Mouse (Mus musculus) heart, postnatal 4 days (tissue): ENCODE data around the gene Asb15. TPM values are rescaled to one million over a fixed set of nuclear protein-coding genes. Genes with fewer than 3 reads are reported as not detected.

Experiments
- DNase-seq: peaks from one replicate; pipeline ENCODE4 v3.0.0; 2021
- total RNA-seq, 2 experiments: library from RNA; stranded (reverse); gene quantifications; 2 replicates each; pipeline ENCODE4 v1.2.3; 2021

Asb15 gene
- total RNA-seq, 2 experiments from 2014 or later: 6.2 to 6.3 TPM

GRCm38 (mm10) chr6:24608682-24609081 is 80.7 kb downstream of the Asb15 start:
- no peak for DNase-seq

GRCm38 (mm10) chr6:24609531-24609930 is 81.6 kb downstream of the Asb15 start:
- DNase-seq: no peak

- no peak for DNase-seq
These were observed 82.4 kb downstream of the Asb15 start for GRCm38 (mm10) chr6:24610358-24610757.

GRCm38 (mm10) chr6:24612074-24612755 is 84.3 kb downstream of the Asb15 start:
- DNase-seq: no peak

GRCm38 (mm10) chr6:24613346-24613745 is 85.4 kb downstream of the Asb15 start:
- DNase-seq: no peak

- no peak for DNase-seq
These were observed 86.0 kb downstream of the Asb15 start for GRCm38 (mm10) chr6:24613918-24614317.

GRCm38 (mm10) chr6:24616746-24617145 is 88.8 kb downstream of the Asb15 start:
- DNase-seq: no peak

GRCm38 (mm10) chr6:24619285-24620045 is 91.5 kb downstream of the Asb15 start:
- DNase-seq: no peak

GRCm38 (mm10) chr6:24620936-24621335 is 93.0 kb downstream of the Asb15 start:
- no peak for DNase-seq

GRCm38 (mm10) chr6:24622098-24622497 is 94.2 kb downstream of the Asb15 start:
- no peak for DNase-seq

Other genes starting within 250 kb of the Asb15 start
- under 1 TPM; 0.23 to 0.36 TPM for gene Iqub, start 13.1 kb upstream of the Asb15 start, total RNA-seq
- 100 to 1,000 TPM; 799 to 849 TPM for gene Ndufa5, start 131 bp upstream of the Asb15 start, total RNA-seq
- gene Lmod2, start 69.6 kb downstream of the Asb15 start, total RNA-seq: 100 to 1,000 TPM; 183 to 207 TPM
- 10 to 100 TPM; 33.8 to 34.7 TPM for gene Wasl, start 136.9 kb downstream of the Asb15 start, total RNA-seq
- not detected for gene Hyal6, start 205.1 kb downstream of the Asb15 start, total RNA-seq
- not detected for gene Hyal4, start 220.2 kb downstream of the Asb15 start, total RNA-seq